Mouse (Mus musculus): ENCODE measurements around the gene Calm3. TPM values are rescaled to one million over a fixed set of nuclear protein-coding genes. Genes with fewer than 3 reads are reported as not detected.
A peak's percentile ranks its signal among the peaks of the same experiment; 100 is the strongest.

Gene Calm3
- polyA plus RNA-seq, 1 experiment from 2014 or later: 317 TPM

DNA sequence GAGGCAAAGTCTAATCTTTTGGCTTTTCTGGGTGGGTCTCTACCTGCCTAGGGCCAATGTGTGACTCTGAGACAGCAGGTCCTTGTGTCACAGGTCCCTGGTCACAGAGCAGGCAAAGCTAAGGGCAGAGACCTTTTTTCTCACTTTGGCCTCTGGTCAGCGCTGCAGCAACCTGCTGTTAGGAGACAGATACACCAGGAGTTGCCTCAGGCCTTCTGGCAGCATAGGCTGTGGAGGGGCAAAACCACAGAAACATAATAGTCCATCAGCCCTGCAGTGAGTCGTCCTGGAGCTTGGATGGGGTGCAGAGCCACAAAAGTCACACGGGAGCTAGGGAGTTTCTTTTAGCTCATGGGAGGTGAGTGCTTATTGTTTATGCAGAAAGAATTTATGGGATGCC lies 5.2 kb downstream of the Calm3 start:
- Histone ChIP-seq H3K27me3 (no peaks in the 10 kb centered on the region), H3K4me1 (replicated peaks) (peaks cover 67% of the 10 kb centered on the region), H3K4me3 (no peak overlapping the region), H3K9ac (peak overlapping the region; percentile 55), H3K9me3 (no peaks in the 10 kb centered on the region), H3K27ac (peak overlapping the region; percentile 55), H3K4me2 (no peak overlapping the region), H3K36me3 (peaks cover 70% of the 10 kb centered on the region)
- no peak for ATAC-seq (ENCODE audit: low FRiP score)
- WGBS: 70% methylated on average over 3 of the region's 3 CpGs

DNA sequence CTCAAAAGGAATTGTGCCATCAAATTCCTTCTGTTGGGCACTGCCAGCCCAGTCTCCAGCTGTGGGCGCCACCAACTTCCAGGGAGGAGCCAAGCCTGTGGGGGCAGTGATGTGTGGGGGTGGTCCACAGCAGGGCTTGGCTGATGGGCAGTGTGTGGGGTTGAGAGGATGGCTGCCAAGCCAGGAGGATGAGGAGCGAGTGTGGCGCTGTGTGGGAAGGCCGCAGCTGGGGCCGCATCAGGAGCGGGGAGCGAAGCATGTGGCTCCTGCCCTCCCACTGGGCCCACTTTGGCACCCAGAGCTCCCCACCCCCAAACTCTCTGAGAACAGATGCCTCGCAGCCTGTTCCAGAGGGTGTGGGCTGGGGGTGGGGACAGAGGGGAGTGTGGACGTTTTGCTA lies 5.9 kb downstream of the Calm3 start:
- H3K27me3 ChIP-seq: no peaks in the 10 kb centered on the region
- H3K9ac ChIP-seq: peak overlapping the region; percentile 53
- no peak for ATAC-seq (ENCODE audit: low FRiP score)
- H3K36me3 ChIP-seq: peaks cover 70% of the 10 kb centered on the region
- 0 out of 2 replicates have a peak overlapping the region, but pooled peaks have one; percentile 2 for H3K4me2 ChIP-seq
- peak overlapping the region; percentile 55 for H3K27ac ChIP-seq
- H3K4me3 ChIP-seq: no peak overlapping the region
- H3K9me3 ChIP-seq: no peaks in the 10 kb centered on the region
- peaks cover 74% of the 10 kb centered on the region for H3K4me1 ChIP-seq (replicated peaks)
- WGBS: 37% methylated on average over 9 of the region's 9 CpGs

DNA sequence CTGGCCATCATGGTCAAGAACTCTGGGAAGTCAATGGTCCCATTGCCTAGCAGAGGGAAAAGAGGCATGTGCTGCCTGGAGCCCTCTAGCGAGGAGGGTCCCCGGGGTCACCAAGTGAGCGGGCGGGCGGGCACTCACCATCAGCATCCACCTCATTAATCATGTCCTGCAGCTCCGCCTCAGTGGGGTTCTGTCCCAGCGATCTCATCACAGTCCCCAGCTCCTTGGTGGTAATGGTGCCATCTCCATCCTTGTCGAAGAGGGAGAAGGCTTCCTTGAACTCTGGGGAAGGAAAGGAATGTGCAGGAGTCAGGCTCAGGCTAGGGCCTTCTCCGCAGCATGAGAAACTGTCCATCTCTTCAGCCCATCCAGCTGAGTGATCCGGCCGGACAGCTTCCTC lies 6.5 kb downstream of the Calm3 start:
- Histone ChIP-seq H3K27ac (no peak overlapping the region), H3K9ac (peak overlapping the region; percentile 53; the same call in 1 of the 2 replicates), H3K4me1 (replicated peaks) (peaks cover 76% of the 10 kb centered on the region)

DNA sequence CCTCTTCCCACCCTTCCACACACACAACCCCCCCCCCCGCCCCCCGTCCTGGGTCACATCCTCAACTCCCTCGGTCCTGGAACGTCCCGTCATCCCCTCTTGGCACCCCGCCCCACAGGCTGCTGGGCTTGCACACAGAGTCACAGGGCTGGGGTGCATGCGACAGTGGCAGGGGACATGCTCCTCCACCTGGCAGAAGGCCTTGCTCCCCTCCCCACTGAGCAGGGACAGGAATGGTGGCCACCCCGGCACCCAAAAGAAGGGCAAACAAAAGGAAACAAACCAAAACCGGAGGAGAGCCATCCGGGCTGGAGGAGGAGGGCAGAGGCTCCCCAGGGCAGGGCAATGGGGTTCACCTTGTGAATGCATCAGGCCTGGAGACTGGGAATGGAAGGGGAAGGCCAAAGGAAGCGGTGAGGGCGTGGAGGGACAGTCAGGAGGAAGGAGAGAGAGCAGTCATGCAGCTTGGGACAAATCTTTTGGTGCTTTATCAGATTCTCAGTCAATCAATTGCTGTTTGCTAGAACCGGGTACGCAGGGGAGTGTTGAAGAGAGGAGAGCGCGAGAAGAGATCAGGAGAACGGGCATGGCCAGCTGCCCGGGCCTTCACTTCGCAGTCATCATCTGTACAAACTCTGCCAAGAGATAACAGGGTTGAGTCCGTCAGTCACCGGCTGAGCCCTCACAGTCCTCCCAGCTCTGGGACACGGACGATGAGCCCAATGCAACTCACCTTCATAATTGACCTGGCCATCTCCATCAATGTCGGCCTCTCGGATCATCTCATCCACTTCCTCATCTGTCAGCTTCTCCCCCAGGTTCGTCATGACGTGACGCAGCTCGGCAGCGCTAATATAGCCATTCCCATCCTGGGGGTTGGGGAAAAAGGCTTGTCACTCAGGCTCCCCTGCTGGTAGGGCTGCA lies 7.3 kb downstream of the Calm3 start:
- ATAC-seq (ENCODE audit: low FRiP score): no peak
- no peak overlapping the region for H3K4me2 ChIP-seq
- WGBS: 81% methylated on average over 29 of the region's 30 CpGs
- H3K27me3 ChIP-seq: no peaks in the 10 kb centered on the region
- no peak overlapping the region for H3K27ac ChIP-seq
- peaks cover 70% of the 10 kb centered on the region for H3K36me3 ChIP-seq
- peaks cover 73% of the 10 kb centered on the region for H3K4me1 ChIP-seq (replicated peaks)
- H3K4me3 ChIP-seq: no peak overlapping the region
- H3K9ac ChIP-seq: no peak overlapping the region; the same call in 1 of the 2 replicates
- no peaks in the 10 kb centered on the region for H3K9me3 ChIP-seq

More for the DNA sequence above, 6.5 kb downstream of the Calm3 start:
- ATAC-seq (ENCODE audit: low FRiP score): no peak
- 56% methylated on average over 11 of the region's 11 CpGs for WGBS
- H3K36me3 ChIP-seq: peaks cover 70% of the 10 kb centered on the region
- H3K4me3 ChIP-seq: no peak overlapping the region
- H3K9me3 ChIP-seq: no peaks in the 10 kb centered on the region
- H3K27me3 ChIP-seq: no peaks in the 10 kb centered on the region
- no peak overlapping the region for H3K4me2 ChIP-seq

DNA sequence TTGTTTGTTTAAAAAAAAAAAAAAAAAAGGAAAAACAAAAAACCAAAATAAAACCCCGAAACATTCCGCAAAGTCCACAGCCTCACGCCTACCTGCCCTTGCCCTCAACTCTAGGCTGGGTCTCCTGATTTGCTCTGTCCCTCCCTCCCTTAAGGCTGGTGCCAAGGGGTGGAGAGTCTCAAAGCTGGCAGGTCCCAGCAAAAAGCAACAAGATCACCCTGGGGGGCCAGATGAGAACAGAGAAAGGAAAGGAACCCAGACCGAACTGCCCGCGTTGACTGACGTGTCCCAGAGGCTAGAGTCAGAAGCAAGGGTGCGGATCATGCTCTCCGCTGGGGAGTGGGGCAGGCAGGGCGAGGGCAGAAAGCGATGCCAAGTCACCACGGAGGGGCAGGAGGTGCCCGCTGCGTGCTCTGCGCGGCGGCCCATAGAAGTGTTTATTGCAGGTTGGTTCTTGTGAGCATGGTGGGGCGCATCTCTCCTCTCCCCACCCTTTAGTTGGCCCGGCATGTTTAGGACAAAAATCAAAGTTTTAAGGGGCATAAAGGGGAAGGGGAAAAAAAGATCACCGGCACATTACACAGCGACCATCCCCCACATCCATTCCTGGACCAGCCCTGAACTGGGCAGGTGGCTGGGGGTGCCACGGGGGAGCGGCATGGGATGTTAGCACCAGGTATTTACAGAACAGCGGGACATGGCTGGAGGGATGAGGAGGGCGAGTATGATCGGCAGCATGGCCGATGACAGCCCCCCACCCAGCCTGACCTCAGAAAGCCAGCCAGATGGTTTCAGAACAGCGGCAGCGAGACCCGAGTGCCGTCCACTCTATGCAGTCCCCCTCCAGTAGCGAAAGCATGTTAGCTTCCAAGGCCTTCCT lies 8.2 kb downstream of the Calm3 start:
- Histone ChIP-seq H3K4me3 (no peak overlapping the region), H3K36me3 (peaks cover 64% of the 10 kb centered on the region), H3K4me1 (replicated peaks) (peaks cover 64% of the 10 kb centered on the region), H3K9ac (no peak overlapping the region; the same call in 1 of the 2 replicates), H3K27me3 (no peaks in the 10 kb centered on the region), H3K27ac (no peak overlapping the region), H3K4me2 (no peak overlapping the region), H3K9me3 (no peaks in the 10 kb centered on the region)
- WGBS: 91% methylated on average over 32 of the region's 32 CpGs
- no peak for ATAC-seq (ENCODE audit: low FRiP score)

DNA sequence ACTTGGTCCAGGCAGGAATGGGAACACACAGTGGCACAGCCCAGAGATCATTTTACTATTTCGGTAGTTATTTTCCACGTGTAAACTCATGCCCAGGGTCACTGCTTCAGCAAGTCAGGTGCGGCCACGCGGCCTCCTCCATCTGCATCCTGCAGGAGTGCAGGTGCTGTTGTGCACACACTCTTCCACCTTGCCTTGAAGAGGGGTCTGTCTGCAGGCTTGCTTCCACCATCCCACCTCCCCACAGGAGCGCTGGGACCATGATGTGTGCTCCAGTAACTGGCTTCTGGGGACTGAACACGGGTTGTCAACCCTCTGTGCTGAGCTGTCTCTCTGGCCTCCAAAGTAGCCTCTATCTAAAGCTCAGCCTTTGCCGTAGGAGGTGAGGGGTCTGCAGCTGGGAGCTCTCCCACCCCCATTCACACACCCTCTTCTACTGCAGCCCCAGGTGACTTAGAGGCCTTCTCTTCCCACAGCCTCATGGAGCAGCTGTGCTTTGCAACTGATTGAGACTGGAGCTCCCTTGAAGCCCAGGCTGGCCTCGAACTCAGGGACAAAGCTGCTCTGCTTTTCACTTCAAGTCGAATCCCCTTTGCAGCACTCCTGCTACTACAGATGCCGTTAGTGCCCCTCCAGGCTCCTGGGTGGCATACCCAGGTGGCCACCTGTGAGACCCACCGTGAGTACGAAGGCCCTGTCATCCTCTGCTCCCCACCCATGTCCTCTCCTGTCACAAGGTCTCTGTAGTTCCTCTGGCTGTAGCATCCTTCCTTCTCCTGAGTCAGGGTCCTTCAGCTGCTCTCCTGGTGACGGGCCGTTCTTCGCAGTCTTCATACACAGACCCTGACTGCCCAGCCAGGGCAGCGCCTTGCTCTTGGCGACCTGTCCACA lies 9.2 kb downstream of the Calm3 start:
- 86% methylated on average over 18 of the region's 18 CpGs for WGBS
- Histone ChIP-seq H3K4me1 (replicated peaks) (peaks cover 54% of the 10 kb centered on the region), H3K4me3 (no peak overlapping the region), H3K9ac (no peak overlapping the region), H3K36me3 (peaks cover 59% of the 10 kb centered on the region), H3K27ac (peak overlapping the region; percentile 55; the same call in 1 of the 2 replicates), H3K4me2 (no peak overlapping the region), H3K9me3 (no peaks in the 10 kb centered on the region), H3K27me3 (no peaks in the 10 kb centered on the region)
- ATAC-seq (ENCODE audit: low FRiP score): no peak

DNA sequence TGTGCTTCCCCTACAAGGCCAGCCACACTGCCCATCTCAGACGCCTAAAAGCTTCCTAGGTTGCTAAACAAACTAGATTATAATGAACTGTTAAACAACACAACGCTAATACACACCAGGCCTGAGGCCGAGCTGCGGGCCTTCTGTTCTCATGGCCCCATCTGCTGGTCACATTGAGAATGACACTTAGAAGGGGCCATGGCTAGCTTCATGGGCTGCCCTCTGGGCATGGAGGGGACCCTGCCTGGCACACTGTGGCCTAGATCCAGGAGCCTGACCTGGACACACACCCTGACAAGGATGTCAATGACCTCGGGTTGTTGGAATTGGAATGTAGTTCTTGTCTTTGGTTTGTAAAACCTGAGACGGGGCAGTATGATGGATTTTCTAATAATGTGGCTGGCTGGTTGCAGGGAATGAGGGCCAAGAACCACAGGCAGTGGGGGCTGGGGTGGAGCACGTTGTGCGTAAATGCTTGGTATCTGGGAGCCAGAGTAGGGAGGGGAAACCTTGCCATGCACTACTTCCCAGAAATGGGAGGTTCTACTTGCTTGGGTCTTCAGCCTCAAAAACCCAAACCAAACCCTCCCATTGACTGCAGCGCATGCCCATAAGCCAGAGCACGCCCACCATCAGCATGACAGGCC lies 10.0 kb downstream of the Calm3 start:
- Histone ChIP-seq H3K9ac (no peak overlapping the region), H3K4me2 (no peak overlapping the region), H3K4me1 (replicated peaks) (peaks cover 53% of the 10 kb centered on the region), H3K9me3 (no peaks in the 10 kb centered on the region), H3K36me3 (peaks cover 51% of the 10 kb centered on the region), H3K27ac (peak overlapping the region; percentile 55; the same call in 1 of the 2 replicates), H3K4me3 (no peak overlapping the region), H3K27me3 (no peaks in the 10 kb centered on the region)
- WGBS: 42% methylated on average over 10 of the region's 10 CpGs
- peak; percentile 43 for ATAC-seq (ENCODE audit: low FRiP score)

DNA sequence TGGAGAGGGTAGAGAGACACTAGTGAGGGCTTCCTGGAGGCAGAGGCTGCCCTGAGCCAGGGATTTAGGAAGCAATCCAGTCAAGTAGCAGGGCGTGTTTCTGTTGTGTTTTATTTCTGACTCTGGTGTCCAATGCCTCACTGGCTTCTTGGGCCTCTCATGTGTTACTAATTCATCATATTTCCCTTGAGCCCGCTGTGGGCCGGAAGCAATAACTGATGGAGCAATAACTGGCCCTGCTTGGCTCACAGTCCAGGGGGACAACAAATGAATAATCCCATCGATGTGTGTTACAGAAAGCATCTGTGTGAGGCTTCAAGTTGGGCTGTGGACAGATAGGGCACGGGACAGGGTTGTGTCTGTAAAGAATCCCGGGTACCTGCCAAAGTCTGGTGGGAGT lies 11.6 kb downstream of the Calm3 start:
- Histone ChIP-seq H3K4me3 (no peak overlapping the region), H3K9me3 (no peaks in the 10 kb centered on the region), H3K27ac (peak overlapping the region; percentile 14; the same call in 1 of the 2 replicates), H3K4me1 (replicated peaks) (peaks cover 49% of the 10 kb centered on the region), H3K9ac (no peak overlapping the region), H3K36me3 (peaks cover 36% of the 10 kb centered on the region), H3K4me2 (no peak overlapping the region), H3K27me3 (no peaks in the 10 kb centered on the region)
- 47% methylated on average over 6 of the region's 6 CpGs for WGBS
- no peak for ATAC-seq (ENCODE audit: low FRiP score)

DNA sequence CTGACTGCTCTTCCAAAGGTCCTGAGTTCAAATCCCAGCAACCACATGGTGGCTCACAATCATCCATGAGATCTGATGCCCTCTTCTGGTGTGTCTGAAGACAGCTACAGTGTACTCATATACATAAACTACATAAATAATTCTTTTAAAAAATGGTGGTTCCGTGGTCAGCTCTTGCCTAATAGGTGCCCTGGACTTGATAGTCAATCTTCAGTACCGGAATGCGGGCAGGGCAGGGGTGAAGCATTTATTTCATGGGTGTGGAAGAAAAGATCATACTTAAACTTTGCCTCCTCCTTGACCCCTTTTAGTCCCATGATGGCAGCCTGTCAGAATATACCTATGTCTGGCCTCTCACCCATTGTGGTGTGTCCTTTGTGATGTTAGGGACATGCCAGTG lies 12.0 kb downstream of the Calm3 start:
- peaks cover 31% of the 10 kb centered on the region for H3K36me3 ChIP-seq
- no peaks in the 10 kb centered on the region for H3K9me3 ChIP-seq
- ATAC-seq (ENCODE audit: low FRiP score): no peak
- no peak overlapping the region for H3K4me3 ChIP-seq
- no peak overlapping the region for H3K9ac ChIP-seq
- WGBS: 95% methylated on average over 3 of the region's 3 CpGs
- H3K4me1 ChIP-seq (replicated peaks): peaks cover 44% of the 10 kb centered on the region
- peak overlapping the region; percentile 14; the same call in 1 of the 2 replicates for H3K27ac ChIP-seq
- no peak overlapping the region for H3K4me2 ChIP-seq
- no peaks in the 10 kb centered on the region for H3K27me3 ChIP-seq

DNA sequence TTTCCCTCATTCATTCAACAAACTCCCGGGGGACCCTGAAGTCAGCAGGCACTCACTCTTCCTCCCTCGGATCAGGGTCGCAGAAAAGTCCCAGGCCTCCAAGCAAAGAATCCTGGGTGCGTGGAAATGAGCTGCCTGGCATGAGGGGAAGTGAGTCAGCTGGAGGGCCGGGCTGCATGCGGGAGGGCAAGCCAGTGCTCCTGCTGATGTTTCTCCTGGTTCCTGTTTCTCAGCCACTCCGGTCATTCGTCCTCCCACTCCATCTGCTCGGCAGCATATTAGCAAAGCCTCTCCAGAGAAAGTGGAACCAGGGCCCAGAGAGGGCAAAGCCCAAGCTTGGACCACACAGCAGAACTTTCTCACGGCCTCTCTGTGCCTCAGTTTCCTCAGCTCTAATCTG lies 14.0 kb downstream of the Calm3 start:
- peaks cover 11% of the 10 kb centered on the region for H3K36me3 ChIP-seq
- H3K4me1 ChIP-seq (replicated peaks): peaks cover 49% of the 10 kb centered on the region
- H3K9ac ChIP-seq: peak overlapping the region; percentile 49; the same call in 1 of the 2 replicates
- 52% methylated on average over 10 of the region's 10 CpGs for WGBS
- ATAC-seq (ENCODE audit: low FRiP score): no peak
- no peaks in the 10 kb centered on the region for H3K9me3 ChIP-seq
- no peaks in the 10 kb centered on the region for H3K27me3 ChIP-seq
- no peak overlapping the region for H3K4me3 ChIP-seq
- no peak overlapping the region for H3K27ac ChIP-seq
- H3K4me2 ChIP-seq: no peak overlapping the region

DNA sequence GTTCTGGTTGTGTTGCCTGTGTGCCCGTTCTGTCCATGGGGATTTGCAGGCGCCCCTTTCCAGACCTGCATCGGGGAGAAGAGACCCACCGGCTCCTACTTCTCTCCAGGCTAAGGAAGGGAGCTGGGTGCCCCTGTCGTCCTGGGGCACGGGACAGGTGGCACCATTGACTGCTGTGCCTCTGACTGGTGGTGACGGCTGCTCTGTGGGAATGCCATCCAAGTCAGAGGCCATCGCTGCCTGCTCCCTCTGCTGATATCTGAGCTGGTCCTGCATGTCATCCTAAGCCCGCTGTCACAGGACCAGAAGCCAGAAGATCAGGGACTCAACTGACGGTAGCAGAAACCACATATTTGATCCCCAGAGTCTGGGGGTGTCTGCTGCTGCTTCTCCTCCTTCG lies 15.1 kb downstream of the Calm3 start:
- 70% methylated on average over 11 of the region's 11 CpGs for WGBS
- peak overlapping the region; percentile 53; the same call in 1 of the 2 replicates for H3K9ac ChIP-seq
- no peak overlapping the region for H3K4me3 ChIP-seq
- peaks cover under 1% of the 10 kb centered on the region for H3K36me3 ChIP-seq
- H3K4me2 ChIP-seq: no peak overlapping the region
- ATAC-seq (ENCODE audit: low FRiP score): no peak
- H3K9me3 ChIP-seq: no peaks in the 10 kb centered on the region
- H3K27me3 ChIP-seq: 0 out of 2 replicates have a peak, but pooled peaks cover under 1% of the 10 kb centered on the region
- no peak overlapping the region for H3K27ac ChIP-seq
- H3K4me1 ChIP-seq (replicated peaks): peaks cover 51% of the 10 kb centered on the region
